Mouse (Mus musculus) limb, embryonic 15.5 days (tissue): ENCODE data around the gene Tmem62. TPM values are rescaled to one million over a fixed set of nuclear protein-coding genes. Genes with fewer than 3 reads are reported as not detected.

Experiments
- ATAC-seq: fragments of 200-750 bp; cut with Nextera tagmentation; 2 replicates; pipeline ENCODE4 v1.8.0; 2017; ENCODE audit warnings: low read depth, moderate TSS enrichment; ENCODE audit not compliant: insufficient number of reproducible peaks, low FRiP score, low TSS enrichment
- H3K27ac ChIP-seq: fragments of 300-500 bp; sonication (generic); 2 replicates; pipeline ENCODE4 v1.5.1; 2015; ENCODE audit warnings: moderate library complexity, mild to moderate bottlenecking, inconsistent platforms
- H3K27me3 ChIP-seq: fragments of 300-500 bp; sonication (generic); 2 replicates; pipeline ENCODE4 v1.6.1; 2015; ENCODE audit warnings: inconsistent platforms
- H3K36me3 ChIP-seq: fragments of 300-500 bp; sonication (generic); 2 replicates; pipeline ENCODE4 v1.6.1; 2015; ENCODE audit warnings: inconsistent platforms
- H3K4me1 ChIP-seq: fragments of 300-500 bp; sonication (generic); 2 replicates; pipeline ENCODE4 v1.6.1; 2015; ENCODE audit warnings: inconsistent platforms
- H3K4me2 ChIP-seq: fragments of 300-500 bp; sonication (generic); 2 replicates; pipeline ENCODE4 v1.6.1; 2015; ENCODE audit warnings: mild to moderate bottlenecking, inconsistent platforms
- H3K4me3 ChIP-seq: fragments of 300-500 bp; sonication (generic); 2 replicates; pipeline ENCODE4 v1.5.1; 2015; ENCODE audit warnings: mild to moderate bottlenecking, inconsistent platforms
- H3K9ac ChIP-seq: fragments of 300-500 bp; sonication (generic); 2 replicates; pipeline ENCODE4 v1.6.1; 2015; ENCODE audit warnings: inconsistent platforms
- H3K9me3 ChIP-seq: fragments of 300-500 bp; sonication (generic); 2 replicates; pipeline ENCODE4 v1.6.1; 2016; ENCODE audit warnings: inconsistent platforms
- WGBS: fragments of 180-500 bp; shearing (Covaris S2); methylation state at CpG from one replicate; pipeline ENCODE4 v1.1.7; 2015; 5-methylcytosine and 5-hydroxymethylcytosine counted together
- polyA plus RNA-seq: library from polyadenylated mRNA; unstranded; fragments of >200 nt; fragmentation: Nextera tagmentation; extraction: Ambion mirVana; gene quantifications from 2 replicates; pipeline ENCODE4 v1.2.1, GENCODE M21; 2015

The Tmem62 gene
- polyA plus RNA-seq, 1 experiment from 2014 or later = 2.4 TPM

- H3K36me3 ChIP-seq = no peaks in the 10 kb centered on the region
- 69% methylated on average over 2 of the region's 2 CpGs for WGBS
- no peaks in the 10 kb centered on the region for H3K4me1 ChIP-seq
- H3K9ac ChIP-seq = no peak overlapping the region
- no peak overlapping the region for H3K4me2 ChIP-seq
- H3K9me3 ChIP-seq = no peaks in the 10 kb centered on the region
- H3K4me3 ChIP-seq = no peak overlapping the region
- H3K27ac ChIP-seq = no peak overlapping the region
- H3K27me3 ChIP-seq = no peaks in the 10 kb centered on the region
- no peak for ATAC-seq
These were observed 26.8 kb downstream of the Tmem62 start for GRCm38 (mm10) chr2:121003586-121003985.

- H3K4me2 ChIP-seq = no peak overlapping the region
- H3K27me3 ChIP-seq = no peaks in the 10 kb centered on the region
- 79% methylated on average over 7 of the region's 7 CpGs for WGBS
- H3K9ac ChIP-seq = no peak overlapping the region
- no peaks in the 10 kb centered on the region for H3K9me3 ChIP-seq
- no peak overlapping the region for H3K27ac ChIP-seq
- no peak for ATAC-seq
- H3K4me1 ChIP-seq = peaks cover 4% of the 10 kb centered on the region
- H3K36me3 ChIP-seq = no peaks in the 10 kb centered on the region
- no peak overlapping the region for H3K4me3 ChIP-seq
These were observed 27.4 kb downstream of the Tmem62 start for GRCm38 (mm10) chr2:121004018-121004811.

GRCm38 (mm10) chr2:121006986-121007385 lies 30.2 kb downstream of the Tmem62 start:
- WGBS = 72% methylated on average over 1 of the region's 1 CpGs
- no peak for ATAC-seq
- Histone ChIP-seq H3K36me3 (peaks cover 10% of the 10 kb centered on the region), H3K9ac (no peak overlapping the region), H3K4me2 (no peak overlapping the region), H3K4me3 (no peak overlapping the region), H3K27ac (no peak overlapping the region), H3K4me1 (peaks cover 7% of the 10 kb centered on the region), H3K9me3 (no peaks in the 10 kb centered on the region), H3K27me3 (no peaks in the 10 kb centered on the region)

- H3K36me3 ChIP-seq = peaks cover 20% of the 10 kb centered on the region
- 0 out of 2 replicates have a peak within 1 kb of the TSS, but pooled peaks have one; percentile 38 for H3K27ac ChIP-seq
- no peaks in the 10 kb centered on the region for H3K9me3 ChIP-seq
These were observed 31.3 kb downstream of the Tmem62 start, which contains the start of gene Ccndbp1 for GRCm38 (mm10) chr2:121007925-121008663. Gene Ccndbp1 (plus strand): TSS chr2:121008403.

GRCm38 (mm10) chr2:121008664-121009007 lies 31.8 kb downstream of the Tmem62 start:
- Histone ChIP-seq H3K4me3 (peak overlapping the region; percentile 62), H3K4me1 (peaks cover 7% of the 10 kb centered on the region), H3K36me3 (peaks cover 22% of the 10 kb centered on the region), H3K27ac (no peak overlapping the region), H3K9ac (peak overlapping the region; percentile 41), H3K27me3 (no peaks in the 10 kb centered on the region), H3K4me2 (peak overlapping the region; percentile 67), H3K9me3 (no peaks in the 10 kb centered on the region)
- no peak for ATAC-seq
- WGBS = 1% methylated on average over 12 of the region's 12 CpGs

More at GRCm38 (mm10) chr2:121007925-121008663, 31.3 kb downstream of the Tmem62 start, which contains the start of gene Ccndbp1:
- WGBS = 2% methylated on average over 34 of the region's 34 CpGs
- peak within 1 kb of the TSS; percentile 62 for H3K4me3 ChIP-seq
- H3K4me2 ChIP-seq = peak within 1 kb of the TSS; percentile 67
- no peaks in the 10 kb centered on the region for H3K27me3 ChIP-seq
- peak; percentile 91 for ATAC-seq
- H3K9ac ChIP-seq = peak within 1 kb of the TSS; percentile 41
- peaks cover 7% of the 10 kb centered on the region for H3K4me1 ChIP-seq

- Histone ChIP-seq H3K4me3 (peak overlapping the region; percentile 62), H3K4me1 (peaks cover 7% of the 10 kb centered on the region), H3K27ac (no peak overlapping the region), H3K36me3 (peaks cover 25% of the 10 kb centered on the region), H3K27me3 (no peaks in the 10 kb centered on the region), H3K4me2 (peak overlapping the region; percentile 67), H3K9me3 (no peaks in the 10 kb centered on the region), H3K9ac (peak overlapping the region; percentile 41)
- 21% methylated on average over 5 of the region's 5 CpGs for WGBS
- no peak for ATAC-seq
These were observed 32.4 kb downstream of the Tmem62 start for GRCm38 (mm10) chr2:121009071-121009677.

GRCm38 (mm10) chr2:121012676-121013075 lies 35.9 kb downstream of the Tmem62 start:
- Histone ChIP-seq H3K36me3 (peaks cover 48% of the 10 kb centered on the region), H3K9ac (no peak overlapping the region), H3K4me3 (no peak overlapping the region), H3K4me2 (no peak overlapping the region), H3K27ac (no peak overlapping the region), H3K4me1 (peaks cover 7% of the 10 kb centered on the region), H3K9me3 (no peaks in the 10 kb centered on the region), H3K27me3 (no peaks in the 10 kb centered on the region)
- no peak for ATAC-seq
- WGBS = 89% methylated on average over 9 of the region's 9 CpGs

- ATAC-seq = no peak
- Histone ChIP-seq H3K36me3 (peaks cover 52% of the 10 kb centered on the region), H3K27me3 (no peaks in the 10 kb centered on the region), H3K4me3 (no peak overlapping the region), H3K4me1 (no peaks in the 10 kb centered on the region), H3K9ac (no peak overlapping the region), H3K4me2 (no peak overlapping the region), H3K27ac (no peak overlapping the region), H3K9me3 (no peaks in the 10 kb centered on the region)
- WGBS = 82% methylated on average over 2 of the region's 2 CpGs
These were observed 38.7 kb downstream of the Tmem62 start for GRCm38 (mm10) chr2:121015507-121015906.

GRCm38 (mm10) chr2:121016226-121016625 lies 39.4 kb downstream of the Tmem62 start:
- peaks cover 49% of the 10 kb centered on the region for H3K36me3 ChIP-seq
- H3K4me2 ChIP-seq = no peak overlapping the region
- H3K4me3 ChIP-seq = no peak overlapping the region
- H3K9ac ChIP-seq = no peak overlapping the region
- no peaks in the 10 kb centered on the region for H3K27me3 ChIP-seq
- no peaks in the 10 kb centered on the region for H3K9me3 ChIP-seq
- no peaks in the 10 kb centered on the region for H3K4me1 ChIP-seq
- WGBS = 92% methylated on average over 9 of the region's 9 CpGs
- ATAC-seq = no peak
- no peak overlapping the region for H3K27ac ChIP-seq

- 100% methylated on average over 1 of the region's 1 CpGs for WGBS
- no peak overlapping the region for H3K9ac ChIP-seq
These were observed 40.3 kb downstream of the Tmem62 start for GRCm38 (mm10) chr2:121017151-121017550.

GRCm38 (mm10) chr2:121022918-121023317 lies 46.1 kb downstream of the Tmem62 start:
- WGBS = 69% methylated on average over 5 of the region's 5 CpGs
- Histone ChIP-seq H3K27me3 (peaks cover 3% of the 10 kb centered on the region), H3K9ac (no peak overlapping the region), H3K27ac (no peak overlapping the region), H3K4me2 (no peak overlapping the region), H3K9me3 (no peaks in the 10 kb centered on the region), H3K36me3 (peaks cover under 1% of the 10 kb centered on the region), H3K4me1 (no peaks in the 10 kb centered on the region), H3K4me3 (no peak overlapping the region)
- no peak for ATAC-seq

More at GRCm38 (mm10) chr2:121017151-121017550, 40.3 kb downstream of the Tmem62 start:
- Histone ChIP-seq H3K9me3 (no peaks in the 10 kb centered on the region), H3K4me3 (no peak overlapping the region), H3K27ac (no peak overlapping the region), H3K27me3 (no peaks in the 10 kb centered on the region), H3K4me1 (no peaks in the 10 kb centered on the region), H3K36me3 (peaks cover 40% of the 10 kb centered on the region), H3K4me2 (no peak overlapping the region)
- no peak for ATAC-seq
